Mouse (Mus musculus): ENCODE data around the gene Prr11. TPM values are rescaled to one million over a fixed set of nuclear protein-coding genes. Genes with fewer than 3 reads are reported as not detected.

Prr11 gene
- polyA plus RNA-seq (2012; rRNA removed) = 6.8 and 9.7 TPM in 2 replicates
- polyA plus RNA-seq (2014; fragmentation: Nextera tagmentation; extraction: Ambion mirVana) = 7.4 and 8.4 TPM in 2 replicates

- peak within 1 kb of the TSS; percentile 84 for H3K4me2 ChIP-seq (ENCODE audit: low read depth)
- peak within 1 kb of the TSS; percentile 96 for H3K9ac ChIP-seq (replicated peaks)
- peaks cover 1 to 4% of the 10 kb centered on the region in 2 experiments; a peak in 3 of 4 replicates for H3K4me1 ChIP-seq (replicated peaks; ENCODE audit: control insufficient read depth in 2 of 2, insufficient read depth in 2 of 2, low read length in 1 of 2)
- DNase-seq (ENCODE audit: low read depth in 3 of 3, low spot score in 3 of 3) (no peak), ATAC-seq (ENCODE audit: insufficient read depth) (no peak)
- no peaks in the 10 kb centered on the region for H3K9me3 ChIP-seq (ENCODE audit: control insufficient read depth, low read length)
- no peak for TF ChIP-seq CTCF (IDR thresholded peaks at IDR 0.05; ENCODE audit: low read depth)
- TF ChIP-seq EP300 (IDR thresholded peaks at IDR 0.05; ENCODE audit: low read depth) = no peak
- peak within 1 kb of the TSS; percentile 86 to 100 for H3K4me3 ChIP-seq (ENCODE audit: insufficient read depth in 1 of 2, low read depth in 2 of 2, low read length in 2 of 2)
- H3K36me3 ChIP-seq (replicated peaks; ENCODE audit: control insufficient read depth, insufficient read depth, low read depth) = peaks cover 46% of the 10 kb centered on the region
- H3K27ac ChIP-seq = peak within 1 kb of the TSS; percentile 86
- under 1% methylated on average over 14 of the region's 14 CpGs for WGBS (ENCODE audit: insufficient replicate concordance)
- no peaks in the 10 kb centered on the region for H3K27me3 ChIP-seq (ENCODE audit: control insufficient read depth, insufficient read depth, low read length)
Measured at GRCm38 (mm10) chr11:87108409-87108754, at the start of gene Prr11. Gene Prr11 (minus strand): TSS chr11:87108708.

- Histone ChIP-seq H3K4me1 (replicated peaks; ENCODE audit: control insufficient read depth in 2 of 2, insufficient read depth in 2 of 2, low read length in 1 of 2) (no peaks in the 10 kb centered on the region), H3K9me3 (ENCODE audit: control insufficient read depth, low read length) (no peaks in the 10 kb centered on the region), H3K27ac (no peak overlapping the region), H3K36me3 (replicated peaks; ENCODE audit: control insufficient read depth, insufficient read depth, low read depth) (no peaks in the 10 kb centered on the region; the same call in 1 of the 2 replicates), H3K9ac (replicated peaks) (no peak overlapping the region), H3K27me3 (ENCODE audit: control insufficient read depth, insufficient read depth, low read length) (no peaks in the 10 kb centered on the region), H3K4me3 (ENCODE audit: insufficient read depth in 1 of 2, low read depth in 2 of 2, low read length in 2 of 2) (no peak overlapping the region), H3K4me2 (ENCODE audit: low read depth) (no peak overlapping the region)
- no peak for DNase-seq (ENCODE audit: low read depth in 3 of 3, low spot score in 3 of 3)
- 84% methylated on average over 2 of the region's 2 CpGs for WGBS (ENCODE audit: insufficient replicate concordance)
- no peak for TF ChIP-seq EP300 (IDR thresholded peaks at IDR 0.05; ENCODE audit: low read depth)
- TF ChIP-seq CTCF (IDR thresholded peaks at IDR 0.05; ENCODE audit: low read depth) = no peak
- no peak for ATAC-seq (ENCODE audit: insufficient read depth)
Measured at GRCm38 (mm10) chr11:87158012-87158411, 49.5 kb upstream of the Prr11 start.

- H3K9ac ChIP-seq (replicated peaks) = no peak overlapping the region
- no peak overlapping the region for H3K4me3 ChIP-seq (ENCODE audit: insufficient read depth in 1 of 2, low read depth in 2 of 2, low read length in 2 of 2)
- H3K27ac ChIP-seq = no peak overlapping the region
- TF ChIP-seq CTCF (IDR thresholded peaks at IDR 0.05; ENCODE audit: low read depth) = no peak
- TF ChIP-seq EP300 (IDR thresholded peaks at IDR 0.05; ENCODE audit: low read depth) = no peak
- H3K27me3 ChIP-seq (ENCODE audit: control insufficient read depth, insufficient read depth, low read length) = no peaks in the 10 kb centered on the region
- DNase-seq (ENCODE audit: low read depth in 3 of 3, low spot score in 3 of 3) (no peak), ATAC-seq (ENCODE audit: insufficient read depth) (no peak)
- no peaks in the 10 kb centered on the region for H3K9me3 ChIP-seq (ENCODE audit: control insufficient read depth, low read length)
- WGBS (ENCODE audit: insufficient replicate concordance) = 84% methylated on average over 4 of the region's 4 CpGs
- H3K36me3 ChIP-seq (replicated peaks; ENCODE audit: control insufficient read depth, insufficient read depth, low read depth) = peaks cover 5% of the 10 kb centered on the region
- H3K4me2 ChIP-seq (ENCODE audit: low read depth) = no peak overlapping the region
- no peaks in the 10 kb centered on the region for H3K4me1 ChIP-seq (replicated peaks; ENCODE audit: control insufficient read depth in 2 of 2, insufficient read depth in 2 of 2, low read length in 1 of 2)
Measured at GRCm38 (mm10) chr11:87136233-87136632, 27.7 kb upstream of the Prr11 start.

- H3K36me3 ChIP-seq (replicated peaks; ENCODE audit: control insufficient read depth, insufficient read depth, low read depth) = peaks cover 30% of the 10 kb centered on the region
- H3K27me3 ChIP-seq (ENCODE audit: control insufficient read depth, insufficient read depth, low read length) = no peaks in the 10 kb centered on the region
- TF ChIP-seq CTCF (IDR thresholded peaks at IDR 0.05; ENCODE audit: low read depth) (no peak), EP300 (IDR thresholded peaks at IDR 0.05; ENCODE audit: low read depth) (no peak)
- peaks cover 5 to 13% of the 10 kb centered on the region in 2 experiments; a peak in 3 of 4 replicates for H3K4me1 ChIP-seq (replicated peaks; ENCODE audit: control insufficient read depth in 2 of 2, insufficient read depth in 2 of 2, low read length in 1 of 2)
- WGBS (ENCODE audit: insufficient replicate concordance) = under 1% methylated on average over 102 of the region's 105 CpGs
- H3K9ac ChIP-seq (replicated peaks) = peak within 1 kb of the TSS; percentile 88
- DNase-seq (ENCODE audit: low read depth in 3 of 3, low spot score in 3 of 3) (peak; percentile 82 to 87 (median 82)), ATAC-seq (ENCODE audit: insufficient read depth) (peak; percentile 93)
- H3K4me2 ChIP-seq (ENCODE audit: low read depth) = peak within 1 kb of the TSS; percentile 93
- peak within 1 kb of the TSS; percentile 78 to 86 for H3K4me3 ChIP-seq (ENCODE audit: insufficient read depth in 1 of 2, low read depth in 2 of 2, low read length in 2 of 2)
- no peaks in the 10 kb centered on the region for H3K9me3 ChIP-seq (ENCODE audit: control insufficient read depth, low read length)
- H3K27ac ChIP-seq = peak within 1 kb of the TSS; percentile 82
Measured at GRCm38 (mm10) chr11:87126824-87127816, 18.6 kb upstream of the Prr11 start, which contains the start of gene Trim37. Gene Trim37 (plus strand): TSS chr11:87127077.

- TF ChIP-seq CTCF (IDR thresholded peaks at IDR 0.05; ENCODE audit: low read depth) (no peak), EP300 (IDR thresholded peaks at IDR 0.05; ENCODE audit: low read depth) (0 out of 2 replicates have a peak, but pooled peaks have one; percentile 14)
- peaks cover 5 to 13% of the 10 kb centered on the region in 2 experiments; a peak in 3 of 4 replicates for H3K4me1 ChIP-seq (replicated peaks; ENCODE audit: control insufficient read depth in 2 of 2, insufficient read depth in 2 of 2, low read length in 1 of 2)
- ATAC-seq (ENCODE audit: insufficient read depth) (no peak), DNase-seq (ENCODE audit: low read depth in 3 of 3, low spot score in 3 of 3) (no peak)
- H3K9ac ChIP-seq (replicated peaks) = peak overlapping the region; percentile 52
- H3K4me2 ChIP-seq (ENCODE audit: low read depth) = peak overlapping the region; percentile 79
- no peaks in the 10 kb centered on the region for H3K27me3 ChIP-seq (ENCODE audit: control insufficient read depth, insufficient read depth, low read length)
- H3K36me3 ChIP-seq (replicated peaks; ENCODE audit: control insufficient read depth, insufficient read depth, low read depth) = peaks cover 34% of the 10 kb centered on the region
- no peaks in the 10 kb centered on the region for H3K9me3 ChIP-seq (ENCODE audit: control insufficient read depth, low read length)
- H3K27ac ChIP-seq = peak overlapping the region; percentile 24
- H3K4me3 ChIP-seq (ENCODE audit: insufficient read depth in 1 of 2, low read depth in 2 of 2, low read length in 2 of 2) = peak overlapping the region; percentile 76 to 86
- 4% methylated on average over 12 of the region's 12 CpGs for WGBS (ENCODE audit: insufficient replicate concordance)
Measured at GRCm38 (mm10) chr11:87126281-87126823, 17.8 kb upstream of the Prr11 start.
